Mouse (Mus musculus): ENCODE data around the gene Snap23. TPM values are rescaled to one million over a fixed set of nuclear protein-coding genes. Genes with fewer than 3 reads are reported as not detected.

Gene Snap23
- polyA plus RNA-seq, 1 experiment from 2014 or later = 52.2 TPM

DNA sequence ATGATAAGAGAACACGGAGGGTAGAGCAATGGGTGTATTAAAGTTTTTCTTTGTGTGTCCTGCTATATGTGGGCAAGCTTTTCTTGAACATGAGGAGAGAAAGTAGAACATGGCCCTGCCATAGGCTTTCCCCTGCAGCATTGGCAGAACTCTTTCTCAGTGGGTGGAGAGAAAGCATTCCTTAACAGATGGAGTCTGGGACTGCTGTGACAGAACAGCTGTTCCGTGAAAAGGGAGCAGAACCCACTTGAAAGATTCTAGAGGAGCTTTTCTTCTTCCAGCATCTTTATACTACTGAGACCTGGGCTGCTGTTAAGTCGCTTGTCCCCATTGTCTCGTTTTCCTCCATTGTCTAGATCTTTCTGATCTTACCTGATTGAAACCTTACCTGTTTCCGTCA is 22.3 kb downstream of the Snap23 start:
- no peak overlapping the region for H3K4me3 ChIP-seq (ENCODE audit: control insufficient read depth in 1 of 2, insufficient read depth in 1 of 2, low read depth in 1 of 2, low read length in 2 of 2)
- WGBS = 81% methylated on average over 5 of the region's 5 CpGs
- H3K27ac ChIP-seq (replicated peaks in 1 of 2; ENCODE audit: control insufficient read depth in 1 of 2, insufficient read depth in 1 of 2, low read depth in 2 of 2, low read length in 2 of 2) = no peak overlapping the region
- ATAC-seq (ENCODE audit: insufficient number of reproducible peaks, insufficient read depth, low FRiP score, low read depth) = no peak
- peaks cover 61% of the 10 kb centered on the region for H3K36me3 ChIP-seq (ENCODE audit: control insufficient read depth, insufficient read depth, low read length)
- no peaks in the 10 kb centered on the region for H3K27me3 ChIP-seq (ENCODE audit: control insufficient read depth, insufficient read depth, low read length)
- H3K9me3 ChIP-seq (ENCODE audit: control insufficient read depth, low read length) = no peaks in the 10 kb centered on the region
- H3K4me1 ChIP-seq (ENCODE audit: control insufficient read depth in 2 of 2, insufficient read depth in 2 of 2, low read length in 2 of 2) = no peaks in the 10 kb centered on the region
- H3K4me2 ChIP-seq (ENCODE audit: low read length) = no peak overlapping the region
- H3K9ac ChIP-seq (ENCODE audit: low read length) = no peak overlapping the region

DNA sequence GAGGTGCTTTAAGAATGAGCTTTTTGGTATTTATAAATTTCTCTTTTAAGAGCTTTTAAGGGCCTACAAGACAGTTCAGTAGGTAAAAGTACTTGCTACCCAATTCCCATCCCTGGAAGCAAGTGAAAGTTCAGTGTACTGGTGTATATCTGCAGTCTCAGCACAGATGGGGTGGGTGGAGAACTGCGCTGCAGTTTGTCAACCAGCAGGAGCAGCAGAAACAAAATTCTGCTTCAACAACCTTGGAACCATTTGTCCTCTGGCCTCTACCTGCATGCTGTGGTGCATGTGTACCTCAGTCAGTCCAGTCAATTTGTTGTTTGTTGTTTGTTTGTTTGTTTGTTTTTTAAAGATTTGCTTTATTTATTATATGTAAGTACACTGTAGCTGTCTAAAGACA is 24.8 kb downstream of the Snap23 start:
- Histone ChIP-seq H3K4me3 (ENCODE audit: control insufficient read depth in 1 of 2, insufficient read depth in 1 of 2, low read depth in 1 of 2, low read length in 2 of 2) (no peak overlapping the region), H3K36me3 (ENCODE audit: control insufficient read depth, insufficient read depth, low read length) (peaks cover 62% of the 10 kb centered on the region), H3K27me3 (ENCODE audit: control insufficient read depth, insufficient read depth, low read length) (no peaks in the 10 kb centered on the region), H3K9ac (ENCODE audit: low read length) (no peak overlapping the region), H3K27ac (replicated peaks in 1 of 2; ENCODE audit: control insufficient read depth in 1 of 2, insufficient read depth in 1 of 2, low read depth in 2 of 2, low read length in 2 of 2) (no peak overlapping the region), H3K9me3 (ENCODE audit: control insufficient read depth, low read length) (no peaks in the 10 kb centered on the region), H3K4me1 (ENCODE audit: control insufficient read depth in 2 of 2, insufficient read depth in 2 of 2, low read length in 2 of 2) (no peaks in the 10 kb centered on the region), H3K4me2 (ENCODE audit: low read length) (no peak overlapping the region)
- 94% methylated on average over 1 of the region's 1 CpGs for WGBS
- ATAC-seq (ENCODE audit: insufficient number of reproducible peaks, insufficient read depth, low FRiP score, low read depth) = no peak

DNA sequence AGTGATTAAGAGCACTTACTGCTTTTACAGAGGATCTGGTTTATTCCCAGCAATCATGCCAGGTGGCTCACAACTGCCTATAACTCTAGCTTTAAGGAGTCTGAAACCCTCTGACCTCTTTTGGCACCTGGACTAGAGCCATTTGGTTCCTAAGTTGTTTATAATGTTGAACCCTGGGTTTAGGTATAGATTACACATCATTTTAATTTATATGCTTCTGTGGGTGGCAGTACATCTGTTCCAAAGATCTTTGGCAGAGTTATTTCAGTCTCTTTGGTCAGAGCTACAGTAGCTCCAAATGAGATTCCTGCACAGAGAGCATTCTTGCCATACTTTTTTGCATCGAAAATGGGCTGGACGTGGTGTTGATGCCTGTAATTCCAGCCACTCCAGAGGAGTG is 30.3 kb downstream of the Snap23 start:
- 81% methylated on average over 2 of the region's 2 CpGs for WGBS
- Histone ChIP-seq H3K4me1 (ENCODE audit: control insufficient read depth in 2 of 2, insufficient read depth in 2 of 2, low read length in 2 of 2) (no peaks in the 10 kb centered on the region), H3K36me3 (ENCODE audit: control insufficient read depth, insufficient read depth, low read length) (peaks cover 79% of the 10 kb centered on the region), H3K27me3 (ENCODE audit: control insufficient read depth, insufficient read depth, low read length) (no peaks in the 10 kb centered on the region), H3K4me2 (ENCODE audit: low read length) (no peak overlapping the region), H3K27ac (replicated peaks in 1 of 2; ENCODE audit: control insufficient read depth in 1 of 2, insufficient read depth in 1 of 2, low read depth in 2 of 2, low read length in 2 of 2) (no peak overlapping the region), H3K4me3 (ENCODE audit: control insufficient read depth in 1 of 2, insufficient read depth in 1 of 2, low read depth in 1 of 2, low read length in 2 of 2) (no peak overlapping the region), H3K9ac (ENCODE audit: low read length) (no peak overlapping the region), H3K9me3 (ENCODE audit: control insufficient read depth, low read length) (no peaks in the 10 kb centered on the region)
- ATAC-seq (ENCODE audit: insufficient number of reproducible peaks, insufficient read depth, low FRiP score, low read depth) = no peak

DNA sequence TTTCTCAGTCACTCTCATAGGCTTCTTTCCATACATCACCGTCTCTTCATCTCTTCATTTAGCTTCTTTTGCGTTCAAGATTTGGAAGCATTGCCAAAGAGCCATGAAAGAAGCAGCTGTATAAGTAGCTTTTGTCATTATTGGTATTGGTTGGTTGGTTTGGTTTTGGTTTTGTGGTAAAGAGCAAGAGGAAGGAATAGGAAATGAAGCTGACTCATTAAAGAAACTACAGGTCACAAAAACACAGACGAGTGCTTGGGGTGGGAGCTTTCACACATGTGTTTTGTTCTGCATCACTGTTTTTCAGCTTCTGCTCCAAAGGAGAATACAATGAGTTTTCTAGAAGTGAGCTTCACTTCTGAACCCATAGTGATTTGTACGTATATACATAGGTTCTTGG is 32.0 kb downstream of the Snap23 start:
- Histone ChIP-seq H3K4me3 (ENCODE audit: control insufficient read depth in 1 of 2, insufficient read depth in 1 of 2, low read depth in 1 of 2, low read length in 2 of 2) (no peak overlapping the region), H3K4me1 (ENCODE audit: control insufficient read depth in 2 of 2, insufficient read depth in 2 of 2, low read length in 2 of 2) (no peaks in the 10 kb centered on the region), H3K36me3 (ENCODE audit: control insufficient read depth, insufficient read depth, low read length) (peaks cover 83% of the 10 kb centered on the region), H3K9me3 (ENCODE audit: control insufficient read depth, low read length) (no peaks in the 10 kb centered on the region), H3K4me2 (ENCODE audit: low read length) (no peak overlapping the region), H3K9ac (ENCODE audit: low read length) (no peak overlapping the region), H3K27ac (replicated peaks in 1 of 2; ENCODE audit: control insufficient read depth in 1 of 2, insufficient read depth in 1 of 2, low read depth in 2 of 2, low read length in 2 of 2) (no peak overlapping the region), H3K27me3 (ENCODE audit: control insufficient read depth, insufficient read depth, low read length) (no peaks in the 10 kb centered on the region)
- 90% methylated on average over 4 of the region's 4 CpGs for WGBS
- ATAC-seq (ENCODE audit: insufficient number of reproducible peaks, insufficient read depth, low FRiP score, low read depth) = no peak

DNA sequence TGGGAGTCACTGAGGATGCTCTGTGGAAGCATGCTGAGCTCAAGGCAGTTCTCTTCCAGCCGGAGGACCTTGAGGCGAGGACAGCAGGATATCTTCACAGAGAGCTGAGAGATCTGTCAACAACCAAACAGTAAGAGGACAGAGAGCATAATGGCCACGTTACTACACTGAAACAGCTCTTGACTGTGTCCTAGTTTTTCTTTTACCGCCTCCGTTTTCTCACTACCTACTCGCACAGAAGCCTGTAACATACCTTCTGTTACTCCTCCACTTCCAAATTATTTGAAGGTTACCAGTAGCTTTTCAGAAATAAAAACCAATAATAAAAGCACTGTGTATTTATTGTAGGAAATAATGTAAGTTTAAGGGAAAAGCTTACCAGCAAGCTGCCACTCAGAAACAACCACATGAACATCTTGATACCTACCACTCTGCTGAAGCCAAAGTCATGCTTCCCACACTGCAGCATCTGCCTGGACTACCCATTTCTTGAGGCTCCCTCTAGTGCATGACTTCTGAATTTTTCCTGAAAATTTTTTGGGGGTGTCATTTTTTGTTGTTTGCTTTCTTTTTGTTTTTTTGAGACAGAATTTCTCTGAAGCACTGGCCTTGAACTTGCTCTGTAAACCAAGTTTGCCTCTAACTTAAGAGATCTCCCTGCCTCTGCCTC is 38.7 kb downstream of the Snap23 start:
- H3K4me1 ChIP-seq (ENCODE audit: control insufficient read depth in 2 of 2, insufficient read depth in 2 of 2, low read length in 2 of 2) = peaks cover 0 to 17% of the 10 kb centered on the region in 2 experiments; a peak in 2 of 4 replicates
- no peaks in the 10 kb centered on the region for H3K27me3 ChIP-seq (ENCODE audit: control insufficient read depth, insufficient read depth, low read length)
- peaks cover 32% of the 10 kb centered on the region for H3K36me3 ChIP-seq (ENCODE audit: control insufficient read depth, insufficient read depth, low read length)
- ATAC-seq (ENCODE audit: insufficient number of reproducible peaks, insufficient read depth, low FRiP score, low read depth) = no peak
- no peaks in the 10 kb centered on the region for H3K9me3 ChIP-seq (ENCODE audit: control insufficient read depth, low read length)
- H3K27ac ChIP-seq (replicated peaks in 1 of 2; ENCODE audit: control insufficient read depth in 1 of 2, insufficient read depth in 1 of 2, low read depth in 2 of 2, low read length in 2 of 2) = no peak overlapping the region
- H3K9ac ChIP-seq (ENCODE audit: low read length) = no peak overlapping the region
- WGBS = 64% methylated on average over 6 of the region's 6 CpGs
- no peak overlapping the region for H3K4me3 ChIP-seq (ENCODE audit: control insufficient read depth in 1 of 2, insufficient read depth in 1 of 2, low read depth in 1 of 2, low read length in 2 of 2)
- no peak overlapping the region for H3K4me2 ChIP-seq (ENCODE audit: low read length)

DNA sequence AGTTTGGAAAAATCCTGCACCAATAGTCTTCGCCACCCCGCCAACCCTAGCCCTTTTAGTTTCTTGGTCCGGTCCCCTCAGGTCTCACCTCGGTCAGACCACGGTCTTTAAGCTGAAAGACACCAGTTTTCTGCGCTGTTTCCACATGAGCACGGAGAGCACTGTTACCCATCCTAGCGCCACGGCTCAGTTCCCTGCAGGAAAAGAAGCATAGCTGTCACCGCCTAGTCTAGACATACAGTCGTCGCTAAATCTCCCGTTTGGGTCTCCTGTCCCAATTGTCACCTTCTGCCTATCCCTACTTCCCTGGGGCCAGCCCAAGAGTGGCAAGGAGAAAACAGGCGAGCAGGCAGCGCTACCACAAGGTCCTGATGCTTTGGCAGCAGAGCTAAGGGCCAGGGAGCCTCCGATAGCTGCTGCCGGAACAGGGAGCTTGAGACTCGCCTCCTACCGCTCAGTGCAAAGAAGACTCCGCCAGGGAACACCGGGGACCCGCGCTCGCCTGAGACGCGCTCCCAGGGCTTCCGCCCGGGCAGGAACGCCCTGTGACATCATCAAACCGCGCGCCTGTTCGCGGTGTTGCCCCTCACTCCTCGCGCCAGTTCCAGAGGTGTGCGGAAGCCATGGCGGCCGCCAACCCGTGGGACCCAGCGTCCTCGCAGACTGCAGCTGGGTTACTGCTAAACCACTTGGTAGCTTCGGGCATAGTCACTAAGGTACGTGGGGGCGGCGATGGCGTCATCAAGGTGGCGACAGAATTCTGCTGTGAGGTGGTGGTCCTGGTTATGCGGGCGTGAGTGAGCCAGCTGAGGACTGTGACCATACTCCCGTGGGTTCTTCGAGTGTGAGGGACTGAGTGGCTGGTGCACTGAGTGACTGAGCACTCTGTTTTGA is 41.6 kb downstream of the Snap23 start, which contains the start of the genes Haus2 and Lrrc57:
Haus2 (plus strand) TSS at position 554 of the 894 bp plus-strand sequence.
Lrrc57 (minus strand) TSS at position 691 of the 894 bp plus-strand sequence.
- no peaks in the 10 kb centered on the region for H3K9me3 ChIP-seq (ENCODE audit: control insufficient read depth, low read length)
- H3K9ac ChIP-seq (ENCODE audit: low read length) = peak within 1 kb of the TSS; percentile 78
- peaks cover 27% of the 10 kb centered on the region for H3K36me3 ChIP-seq (ENCODE audit: control insufficient read depth, insufficient read depth, low read length)
- peak within 1 kb of the TSS; percentile 81 for H3K4me2 ChIP-seq (ENCODE audit: low read length)
- WGBS = under 1% methylated on average over 52 of the region's 52 CpGs
- peaks cover 0 to 17% of the 10 kb centered on the region in 2 experiments; a peak in 2 of 4 replicates for H3K4me1 ChIP-seq (ENCODE audit: control insufficient read depth in 2 of 2, insufficient read depth in 2 of 2, low read length in 2 of 2)
- peak; percentile 95 for ATAC-seq (ENCODE audit: insufficient number of reproducible peaks, insufficient read depth, low FRiP score, low read depth)
- peak within 1 kb of the TSS; percentile 86 to 90 for H3K27ac ChIP-seq (replicated peaks in 1 of 2; ENCODE audit: control insufficient read depth in 1 of 2, insufficient read depth in 1 of 2, low read depth in 2 of 2, low read length in 2 of 2)
- peak within 1 kb of the TSS; percentile 73 to 81 for H3K4me3 ChIP-seq (ENCODE audit: control insufficient read depth in 1 of 2, insufficient read depth in 1 of 2, low read depth in 1 of 2, low read length in 2 of 2)
- no peaks in the 10 kb centered on the region for H3K27me3 ChIP-seq (ENCODE audit: control insufficient read depth, insufficient read depth, low read length)

DNA sequence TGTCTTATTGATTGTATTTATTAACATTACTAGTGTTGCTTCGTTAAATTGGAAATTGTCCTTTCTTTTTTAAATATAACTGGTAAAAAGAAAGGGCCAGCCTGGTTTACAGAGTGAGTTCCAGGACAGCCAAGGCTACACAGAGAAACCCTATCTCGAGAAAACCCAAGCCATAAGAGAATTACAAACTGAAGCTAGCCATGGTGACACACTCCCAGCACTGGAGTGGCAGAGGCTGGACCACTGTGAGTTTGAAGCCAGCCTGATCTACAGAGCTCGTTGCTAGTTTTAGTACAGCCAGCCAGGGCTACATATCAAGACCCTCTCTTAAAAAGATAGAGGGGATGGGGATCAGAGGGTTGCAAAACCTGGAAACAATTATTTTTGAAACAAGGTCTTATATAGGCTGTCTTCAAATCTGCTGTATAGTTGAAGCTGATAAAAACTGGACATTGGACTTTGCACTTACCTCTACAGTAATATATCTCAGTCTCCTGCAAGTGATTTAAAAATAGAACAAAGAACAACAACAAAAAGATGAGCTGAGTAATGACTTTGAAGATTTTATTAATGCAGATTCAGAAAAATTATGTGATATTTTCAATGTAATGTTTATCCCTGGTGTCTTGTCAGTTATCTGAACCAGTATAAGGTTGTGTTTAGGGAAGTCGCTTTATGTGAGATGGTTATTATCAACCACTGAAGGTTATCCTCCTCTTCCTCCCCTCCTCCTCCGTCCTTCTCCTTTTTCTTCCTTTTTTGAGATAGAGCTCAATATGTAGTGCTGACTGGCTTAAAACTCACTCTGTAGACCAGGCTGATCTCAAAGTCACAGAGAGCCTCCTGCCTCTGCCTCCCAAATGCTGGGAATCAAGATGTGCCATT is 49.0 kb downstream of the Snap23 start:
- Histone ChIP-seq H3K27ac (replicated peaks in 1 of 2; ENCODE audit: control insufficient read depth in 1 of 2, insufficient read depth in 1 of 2, low read depth in 2 of 2, low read length in 2 of 2) (no peak overlapping the region), H3K4me1 (ENCODE audit: control insufficient read depth in 2 of 2, insufficient read depth in 2 of 2, low read length in 2 of 2) (no peaks in the 10 kb centered on the region), H3K9ac (ENCODE audit: low read length) (no peak overlapping the region), H3K4me2 (ENCODE audit: low read length) (no peak overlapping the region), H3K36me3 (ENCODE audit: control insufficient read depth, insufficient read depth, low read length) (peaks cover 70% of the 10 kb centered on the region), H3K27me3 (ENCODE audit: control insufficient read depth, insufficient read depth, low read length) (no peaks in the 10 kb centered on the region), H3K9me3 (ENCODE audit: control insufficient read depth, low read length) (no peaks in the 10 kb centered on the region), H3K4me3 (ENCODE audit: control insufficient read depth in 1 of 2, insufficient read depth in 1 of 2, low read depth in 1 of 2, low read length in 2 of 2) (no peak overlapping the region)
- ATAC-seq (ENCODE audit: insufficient number of reproducible peaks, insufficient read depth, low FRiP score, low read depth) = no peak
- 92% methylated on average over 5 of the region's 5 CpGs for WGBS
